Mouse (Mus musculus) stomach, embryonic 15.5 days (tissue): ENCODE data around the gene Olfr533. TPM values are rescaled to one million over a fixed set of nuclear protein-coding genes. Genes with fewer than 3 reads are reported as not detected.

Experiments used
- polyA plus RNA-seq: library from polyadenylated mRNA; unstranded; fragments of >200 nt; fragmentation: Nextera tagmentation; extraction: Ambion mirVana; gene quantifications from 2 replicates; pipeline ENCODE4 v1.2.1, GENCODE M21; 2015

Gene Olfr533
- polyA plus RNA-seq, 1 experiment from 2014 or later = not detected

Other genes with a start within 250 kb of the Olfr533 start
- gene Cd163l1, start 245.1 kb upstream of the Olfr533 start, polyA plus RNA-seq = 0.08 and 0.17 TPM in 2 replicates
- not detected in 2 replicates for gene 5830411N06Rik, start 216.1 kb upstream of the Olfr533 start, polyA plus RNA-seq
- not detected in 2 replicates for gene Olfr525, start 142.5 kb upstream of the Olfr533 start, polyA plus RNA-seq
- not detected in 2 replicates for gene Olfr527, start 129.4 kb upstream of the Olfr533 start, polyA plus RNA-seq
- not detected in 2 replicates for gene Olfr60, start 101.7 kb upstream of the Olfr533 start, polyA plus RNA-seq
- not detected in 2 replicates for gene Olfr530, start 87.0 kb upstream of the Olfr533 start, polyA plus RNA-seq
- gene Olfr531, start 60.5 kb upstream of the Olfr533 start, polyA plus RNA-seq = not detected in 2 replicates
- gene Olfr532, start 41.7 kb upstream of the Olfr533 start, polyA plus RNA-seq = not detected in 2 replicates
- not detected in 2 replicates for gene Olfr535, start 20.8 kb downstream of the Olfr533 start, polyA plus RNA-seq
- not detected in 2 replicates for gene Olfr536, start 44.0 kb downstream of the Olfr533 start, polyA plus RNA-seq
- gene Olfr538, start 104.5 kb downstream of the Olfr533 start, polyA plus RNA-seq = not detected in 2 replicates
- not detected in 2 replicates for gene Olfr46, start 137.9 kb downstream of the Olfr533 start, polyA plus RNA-seq
- gene Olfr61, start 165.6 kb downstream of the Olfr533 start, polyA plus RNA-seq = not detected in 2 replicates
- not detected in 2 replicates for gene Olfr53, start 183.1 kb downstream of the Olfr533 start, polyA plus RNA-seq
- 0.01 TPM in 2 replicates for gene Olfr539, start 196.6 kb downstream of the Olfr533 start, polyA plus RNA-seq
- not detected in 2 replicates for gene Olfr45, start 218.6 kb downstream of the Olfr533 start, polyA plus RNA-seq
- gene Olfr541, start 233.9 kb downstream of the Olfr533 start, polyA plus RNA-seq = not detected in 2 replicates